ENCODE assay signal across 21 mouse cellular contexts in the genomic region with DNA sequence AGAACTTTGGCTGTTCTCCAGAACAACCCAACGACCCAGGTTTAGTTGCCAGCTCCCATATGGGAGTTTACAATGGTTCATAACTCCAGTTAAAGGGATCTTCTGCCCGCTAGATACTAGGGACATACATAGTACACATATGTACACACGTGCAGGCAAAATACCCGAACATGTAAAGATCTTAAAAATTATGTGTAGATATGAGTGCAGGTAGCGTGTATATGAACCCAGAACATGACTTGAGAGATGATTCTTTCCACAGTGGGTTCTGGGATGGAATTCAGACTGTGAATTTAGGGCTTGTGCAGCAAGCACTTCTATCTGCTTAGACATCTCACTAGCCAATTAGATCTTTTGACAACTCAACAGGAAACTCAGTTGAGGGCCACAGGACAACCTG. TPM values are rescaled to one million over a fixed set of nuclear protein-coding genes. Genes with fewer than 3 reads are reported as not detected.
DNase-seq lines count a peak whose midpoint lies in the region; ATAC-seq and TF ChIP-seq lines count a peak whose summit lies in the region.
"Had no signal": no experiment of that assay in that cellular context is flagged by ENCODE, and none has a peak within 500 bp of the region (broad histone marks: within the 10 kb centered on the region; RNA-seq: fewer than 3 reads in every experiment).

No protein-coding gene starts in this region.

- peak overlapping the region; percentile 36 for H3K27ac ChIP-seq in liver, embryonic 12.5 days
- H3K27ac ChIP-seq in liver, postnatal 0 days (ENCODE audit: low read depth): no peak overlapping the region
- no peak overlapping the region for H3K27ac ChIP-seq in MEL (ENCODE audit: control insufficient read depth, low read depth, low read length)
- H3K27ac ChIP-seq: forebrain, embryonic 10.5 days; forebrain, embryonic 13.5 days; heart, adult 2 months; hindbrain, embryonic 15.5 days had no signal

- no peak for TF ChIP-seq POLR2A in MEL (IDR thresholded peaks at IDR 0.05; ENCODE audit: control insufficient read depth in 1 of 2, insufficient read depth in 1 of 2, low read depth in 1 of 2, low read length in 2 of 2, poor library complexity in 1 of 2)

- TF ChIP-seq RAD21 in MEL (IDR thresholded peaks at IDR 0.05; ENCODE audit: low read depth, low read length): no peak

- ATAC-seq in liver, embryonic 12.5 days: no peak
- no peak for ATAC-seq in liver, postnatal 0 days
- ATAC-seq: CD4-positive, CD25-positive, alpha-beta regulatory T cell, adult 4 months; forebrain, embryonic 13.5 days; Patski had no signal

- H3K27me3 ChIP-seq in liver, embryonic 12.5 days (replicated peaks): no peaks in the 10 kb centered on the region
- H3K27me3 ChIP-seq in liver, postnatal 0 days (ENCODE audit: insufficient read depth, low read length): no peaks in the 10 kb centered on the region
- H3K27me3 ChIP-seq in MEL (ENCODE audit: control insufficient read depth in 1 of 2, insufficient read depth in 2 of 2, low read length in 2 of 2): no peaks in the 10 kb centered on the region
- H3K27me3 ChIP-seq: forebrain, embryonic 13.5 days; hindbrain, embryonic 12.5 days; hindbrain, embryonic 15.5 days; Patski had no signal

- H3K9ac ChIP-seq in liver, embryonic 12.5 days: no peak overlapping the region
- no peak overlapping the region for H3K9ac ChIP-seq in liver, postnatal 0 days (replicated peaks)
- no peak overlapping the region for H3K9ac ChIP-seq in MEL (ENCODE audit: control insufficient read depth, low read depth, low read length, poor library complexity, severe bottlenecking)
- H3K9ac ChIP-seq: forebrain, embryonic 13.5 days; hindbrain, embryonic 12.5 days; hindbrain, embryonic 15.5 days had no signal

- TF ChIP-seq CTCF in liver, postnatal 0 days (IDR thresholded peaks at IDR 0.05; ENCODE audit: low read depth): no peak
- no peak for TF ChIP-seq CTCF in MEL (IDR thresholded peaks at IDR 0.05 in 2 of 3, conservative IDR thresholded peaks at IDR 0.05 in 1 of 3; ENCODE audit: control insufficient read depth in 1 of 3, insufficient read depth in 1 of 3, low read depth in 2 of 3, low read length in 3 of 3, poor library complexity in 1 of 3, severe bottlenecking in 1 of 3)

- no peaks in the 10 kb centered on the region for H3K79me2 ChIP-seq in MEL (ENCODE audit: control insufficient read depth, insufficient read depth, low read length, poor library complexity)

- H3K36me3 ChIP-seq in liver, embryonic 12.5 days: peaks cover 86% of the 10 kb centered on the region
- H3K36me3 ChIP-seq in liver, postnatal 0 days (replicated peaks; ENCODE audit: insufficient read depth, low read length): peaks cover 60% of the 10 kb centered on the region
- H3K36me3 ChIP-seq in MEL (ENCODE audit: control insufficient read depth in 1 of 2, insufficient read depth in 2 of 2, low read length in 2 of 2): peaks cover 0 to 17% of the 10 kb centered on the region in 2 experiments; a peak in 3 of 4 replicates

- 90% methylated on average over 5 of the region's 5 CpGs for WGBS in liver, embryonic 12.5 days (ENCODE audit: insufficient replicate concordance)
- 87% methylated on average over 5 of the region's 5 CpGs for WGBS in liver, postnatal 0 days (ENCODE audit: insufficient replicate concordance)

- peak; percentile 64 for DNase-seq in heart, adult 11 months
- no peak for DNase-seq in heart, adult 9 months (ENCODE audit: low spot score in 2 of 2)
- DNase-seq in liver, postnatal 0 days: no peak
- DNase-seq in A20 (ENCODE audit: low read depth, low spot score) (peak; percentile 14), MEL (ENCODE audit: low read depth, low spot score) (peak; percentile 34)
- no peak for DNase-seq in layer of hippocampus, postnatal 14 days (ENCODE audit: low spot score in 2 of 2)
- DNase-seq: adrenal gland, postnatal 10 days; adrenal gland, postnatal 36 days; cerebellum, adult 18-20 months; cerebellum, adult 9-10 months; cerebellum, postnatal 14 days; gastrocnemius, postnatal 25 days; heart, adult 2 months had no signal

- no peak for TF ChIP-seq EP300 in liver, postnatal 0 days (IDR thresholded peaks at IDR 0.05; ENCODE audit: low read depth)
- TF ChIP-seq EP300 in MEL (IDR thresholded peaks at IDR 0.05; ENCODE audit: low read depth in 1 of 2, low read length in 2 of 2): no peak

- H3K4me2 ChIP-seq in liver, embryonic 12.5 days: no peak overlapping the region
- H3K4me2 ChIP-seq in liver, postnatal 0 days (ENCODE audit: low read depth, low read length): no peak overlapping the region
- H3K4me2 ChIP-seq: forebrain, embryonic 13.5 days; heart, embryonic 11.5 days; hindbrain, embryonic 12.5 days; hindbrain, embryonic 15.5 days had no signal

- no peak overlapping the region for H3K4me3 ChIP-seq in liver, embryonic 12.5 days
- H3K4me3 ChIP-seq in liver, postnatal 0 days (ENCODE audit: low read depth, low read length): no peak overlapping the region
- no peak overlapping the region for H3K4me3 ChIP-seq in MEL (ENCODE audit: control insufficient read depth in 1 of 2, insufficient read depth in 1 of 2, low read depth in 2 of 2, low read length in 2 of 2)
- H3K4me3 ChIP-seq: forebrain, embryonic 10.5 days; forebrain, embryonic 13.5 days; heart, adult 2 months; hindbrain, embryonic 12.5 days; hindbrain, embryonic 15.5 days had no signal

- no peaks in the 10 kb centered on the region for H3K9me3 ChIP-seq in liver, embryonic 12.5 days (replicated peaks)
- H3K9me3 ChIP-seq in liver, postnatal 0 days (ENCODE audit: low read length): no peaks in the 10 kb centered on the region
- H3K9me3 ChIP-seq in MEL (replicated peaks; ENCODE audit: insufficient read depth, low read length): no peaks in the 10 kb centered on the region
- H3K9me3 ChIP-seq: forebrain, embryonic 10.5 days; forebrain, embryonic 13.5 days; hindbrain, embryonic 12.5 days; hindbrain, embryonic 15.5 days had no signal

- H3K4me1 ChIP-seq in liver, embryonic 12.5 days: peaks cover 29% of the 10 kb centered on the region
- H3K4me1 ChIP-seq in liver, postnatal 0 days (ENCODE audit: insufficient read depth): peaks cover 4% of the 10 kb centered on the region; the same call in 1 of the 2 replicates
- peaks cover 0 to 3% of the 10 kb centered on the region in 2 experiments; a peak in 1 of 4 replicates for H3K4me1 ChIP-seq in MEL (ENCODE audit: control insufficient read depth in 1 of 2, insufficient read depth in 2 of 2, low read length in 2 of 2)
- H3K4me1 ChIP-seq: forebrain, embryonic 10.5 days; forebrain, embryonic 13.5 days; hindbrain, embryonic 12.5 days; hindbrain, embryonic 15.5 days had no signal

TF ChIP-seq in MEL, 35 proteins besides CTCF, POLR2A, EP300 and RAD21:
- TF ChIP-seq CHD2 (IDR thresholded peaks at IDR 0.05; ENCODE audit: low read length): no peak
- TF ChIP-seq POLR2AphosphoS2 (IDR thresholded peaks at IDR 0.05; ENCODE audit: low read length): peak; percentile 19; the same call in 1 of the 2 replicates
TF ChIP-seq in MEL: peak in this region for 1.

RNA-seq across cellular contexts. Expression of a gene that starts 22.5 kb away (rescaled TPM):
- polyA plus RNA-seq in liver, embryonic 12.5 days (2016; fragmentation: Nextera tagmentation; extraction: Ambion mirVana): 49.6 and 50.1 TPM in 2 replicates
- polyA plus RNA-seq in liver, postnatal 0 days (2015; fragmentation: Nextera tagmentation; extraction: Ambion mirVana): 31.2 and 35.6 TPM in 2 replicates
- total RNA-seq in MEL (2012; rRNA removed): 107 and 115 TPM in 2 replicates
- polyA plus RNA-seq in MEL (2012; ENCODE audit: insufficient read depth in 1 of 2, insufficient read length in 2 of 2, low read depth in 1 of 2, low replicate concordance in 2 of 2, missing spikeins in 1 of 2): 100 to 1,000 TPM in 1 of 2 experiments, 10 to 100 TPM in 1; 53.8 to 135 TPM
- total RNA-seq in layer of hippocampus, postnatal 14 days (2021): 10 to 100 TPM; 68.8 to 72.7 TPM

RNA-seq across cellular contexts. Expression of a gene that starts 52.4 kb away (rescaled TPM):
- 14.7 and 16.0 TPM in 2 replicates for polyA plus RNA-seq in liver, embryonic 12.5 days (2016; fragmentation: Nextera tagmentation; extraction: Ambion mirVana)
- polyA plus RNA-seq in liver, postnatal 0 days (2015; fragmentation: Nextera tagmentation; extraction: Ambion mirVana): 2.2 and 2.6 TPM in 2 replicates
- total RNA-seq in MEL (2012; rRNA removed): 0.12 and 0.13 TPM in 2 replicates
- polyA plus RNA-seq in MEL (2012; ENCODE audit: insufficient read depth in 1 of 2, insufficient read length in 2 of 2, low read depth in 1 of 2, low replicate concordance in 2 of 2, missing spikeins in 1 of 2): 1 to 10 TPM in 1 of 2 experiments, not detected in 1; 1.3 TPM
- 10 to 100 TPM; 19.1 to 20.2 TPM for total RNA-seq in layer of hippocampus, postnatal 14 days (2021)
- polyA plus RNA-seq: CD4-positive, CD25-positive, alpha-beta regulatory T cell, adult 4 months had no signal

RNA-seq across cellular contexts. Expression of a gene that starts 52.6 kb away (rescaled TPM):
- polyA plus RNA-seq in liver, embryonic 12.5 days (2016; fragmentation: Nextera tagmentation; extraction: Ambion mirVana): 54.3 and 54.7 TPM in 2 replicates
- 24.1 and 30.1 TPM in 2 replicates for polyA plus RNA-seq in liver, postnatal 0 days (2015; fragmentation: Nextera tagmentation; extraction: Ambion mirVana)
- 65.8 and 67.4 TPM in 2 replicates for total RNA-seq in MEL (2012; rRNA removed)
- 10 to 100 TPM in 1 of 2 experiments, not detected in 1; 54.5 TPM for polyA plus RNA-seq in MEL (2012; ENCODE audit: insufficient read depth in 1 of 2, insufficient read length in 2 of 2, low read depth in 1 of 2, low replicate concordance in 2 of 2, missing spikeins in 1 of 2)
- 100 to 1,000 TPM; 406 to 411 TPM for total RNA-seq in layer of hippocampus, postnatal 14 days (2021)

Comparison
In these comparisons a context has a peak if more than half of its experiments do, and no peak if none do; other contexts are left out.
1. DNase-seq: peak in heart, adult 11 months (single experiment), A20 (single experiment) and MEL (single experiment); none in heart, adult 9 months (0 of 2), liver, postnatal 0 days (single experiment) and layer of hippocampus, postnatal 14 days (0 of 2).